Mouse (Mus musculus): ENCODE data around the gene Neb.

- TF ChIP-seq USF1 (IDR thresholded peaks at IDR 0.05; ENCODE audit: low read depth, low read length) (no peak), BHLHE40 (IDR thresholded peaks at IDR 0.05; ENCODE audit: borderline replicate concordance, low read depth, low read length) (no peak), MEF2A (IDR thresholded peaks at IDR 0.05; ENCODE audit: extremely low read depth, insufficient replicate concordance, low read depth, low read length, poor library complexity, severe bottlenecking) (no peak), POLR2A (IDR thresholded peaks at IDR 0.05; ENCODE audit: control insufficient read depth in 1 of 2, insufficient read depth in 1 of 2, low read depth in 1 of 2, low read length in 2 of 2, poor library complexity in 1 of 2) (no peak), SIN3A (IDR thresholded peaks at IDR 0.05; ENCODE audit: low read length) (no peak)
Observed at GRCm38 (mm10) chr2:52351029-52351428, 27.2 kb downstream of the Neb start.

Measured in MEL (cell line).